Mouse (Mus musculus) C2C12 (cell line): Measurements from ENCODE around the gene Whamm.

Experiments used
- CTCF ChIP-seq: IDR thresholded peaks from one replicate; pipeline ENCODE4 v1.5.1; 2011; ENCODE audit not compliant: control insufficient read depth, insufficient read depth, insufficient read length
- MAX ChIP-seq: IDR thresholded peaks from one replicate; pipeline ENCODE4 v1.6.1; 2011; ENCODE audit warnings: mild to moderate bottlenecking, control low read depth
- MYOD1 ChIP-seq: IDR thresholded peaks from one replicate; pipeline ENCODE4 v1.6.1; 2011; ENCODE audit warnings: low read depth; ENCODE audit not compliant: control insufficient read depth, insufficient read length
- USF1 ChIP-seq: IDR thresholded peaks from one replicate; pipeline ENCODE4 v1.6.1; 2011; ENCODE audit warnings: low read depth, mild to moderate bottlenecking, control low read depth, moderate library complexity

- no peak for TF ChIP-seq CTCF
- TF ChIP-seq MYOD1, result no peak
- TF ChIP-seq MAX, result no peak
- no peak for TF ChIP-seq USF1
Measured at GRCm38 (mm10) chr7:81595056-81595455, 24.0 kb downstream of the Whamm start.
